Mouse (Mus musculus): ENCODE results near the gene 1700092M07Rik. TPM values are rescaled to one million over a fixed set of nuclear protein-coding genes. Genes with fewer than 3 reads are reported as not detected.

The 1700092M07Rik gene
- 2.8 and 2.9 TPM in 2 replicates for polyA plus RNA-seq (2016; fragmentation: Nextera tagmentation; extraction: Ambion mirVana)

DNA sequence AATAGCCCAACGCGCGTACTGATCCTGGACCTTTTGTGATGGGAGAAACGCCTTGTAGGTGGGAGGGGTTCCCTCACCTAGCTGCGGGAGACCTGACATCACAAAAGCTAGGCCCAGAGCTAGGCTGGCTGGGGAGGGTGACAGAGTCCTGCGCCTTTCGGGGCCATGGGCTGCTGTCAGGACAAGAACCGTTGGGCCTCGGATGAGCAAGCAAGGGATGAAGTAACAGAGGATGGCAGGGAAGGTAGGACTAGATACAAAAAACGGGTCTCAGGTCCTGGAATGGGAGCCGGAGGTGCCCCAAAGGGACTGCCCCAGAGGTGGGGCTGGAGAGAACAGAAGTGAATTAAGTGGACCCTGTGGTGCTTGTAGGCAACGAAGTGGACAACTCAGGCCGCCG, at the start of gene 1700092M07Rik:
Gene 1700092M07Rik (plus strand): TSS at position 116 of the 400 bp plus-strand sequence.
- WGBS: 69% methylated on average over 14 of the region's 14 CpGs
- H3K27ac ChIP-seq: peak within 1 kb of the TSS; percentile 94
- DNase-seq (ENCODE audit: low spot score): no peak

GRCm38 (mm10) chr19:8691871-8692539, 48.5 kb upstream of the 1700092M07Rik start:
- no peak overlapping the region for H3K27ac ChIP-seq
- no peaks in the 10 kb centered on the region for H3K36me3 ChIP-seq
- H3K4me3 ChIP-seq: no peak overlapping the region
- no peak for DNase-seq (ENCODE audit: low spot score)
- H3K9me3 ChIP-seq: no peaks in the 10 kb centered on the region
- H3K27me3 ChIP-seq (ENCODE audit: insufficient read depth, poor library complexity, severe bottlenecking): no peaks in the 10 kb centered on the region
- 73% methylated on average over 9 of the region's 9 CpGs for WGBS
- H3K4me1 ChIP-seq (replicated peaks): 0 out of 2 replicates have a peak, but pooled peaks cover 3% of the 10 kb centered on the region

More for the DNA sequence above, at the start of gene 1700092M07Rik:
- Histone ChIP-seq H3K4me1 (replicated peaks) (peaks cover 29% of the 10 kb centered on the region), H3K36me3 (peaks cover 66% of the 10 kb centered on the region), H3K9me3 (no peaks in the 10 kb centered on the region), H3K4me3 (peak within 1 kb of the TSS; percentile 88), H3K27me3 (ENCODE audit: insufficient read depth, poor library complexity, severe bottlenecking) (no peaks in the 10 kb centered on the region)

DNA sequence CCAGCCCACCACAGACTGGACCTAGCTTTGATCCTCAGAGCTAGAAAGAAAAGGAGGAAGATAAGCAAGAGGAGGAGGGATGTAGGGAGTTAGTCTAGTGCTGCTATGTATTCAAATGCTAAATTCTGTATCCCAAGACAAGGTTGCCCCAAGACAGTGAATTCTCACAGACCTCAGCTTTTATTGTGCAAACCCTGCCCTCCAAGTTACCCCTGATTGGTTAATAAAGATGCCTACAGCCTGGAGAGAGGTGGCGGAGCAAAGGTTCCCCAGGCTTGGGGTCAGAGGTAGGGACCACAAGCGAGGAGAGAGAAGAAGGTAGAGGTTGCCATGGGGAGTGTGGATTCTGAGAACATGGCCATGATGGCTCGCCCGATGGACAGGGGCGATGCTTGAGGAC, 47.8 kb upstream of the 1700092M07Rik start:
- 60% methylated on average over 5 of the region's 5 CpGs for WGBS
- Histone ChIP-seq H3K27ac (no peak overlapping the region), H3K4me3 (no peak overlapping the region), H3K36me3 (no peaks in the 10 kb centered on the region), H3K27me3 (ENCODE audit: insufficient read depth, poor library complexity, severe bottlenecking) (no peaks in the 10 kb centered on the region), H3K9me3 (no peaks in the 10 kb centered on the region), H3K4me1 (replicated peaks) (0 out of 2 replicates have a peak, but pooled peaks cover 3% of the 10 kb centered on the region)
- DNase-seq (ENCODE audit: low spot score): no peak

GRCm38 (mm10) chr19:8695330-8695729, 45.2 kb upstream of the 1700092M07Rik start:
- Histone ChIP-seq H3K27ac (no peak overlapping the region), H3K4me3 (no peak overlapping the region), H3K9me3 (no peaks in the 10 kb centered on the region), H3K27me3 (ENCODE audit: insufficient read depth, poor library complexity, severe bottlenecking) (no peaks in the 10 kb centered on the region), H3K36me3 (no peaks in the 10 kb centered on the region), H3K4me1 (replicated peaks) (0 out of 2 replicates have a peak, but pooled peaks cover 3% of the 10 kb centered on the region)
- no peak for DNase-seq (ENCODE audit: low spot score)
- 52% methylated on average over 6 of the region's 6 CpGs for WGBS

GRCm38 (mm10) chr19:8699652-8700051, 40.9 kb upstream of the 1700092M07Rik start:
- H3K27me3 ChIP-seq (ENCODE audit: insufficient read depth, poor library complexity, severe bottlenecking): no peaks in the 10 kb centered on the region
- H3K27ac ChIP-seq: no peak overlapping the region
- H3K36me3 ChIP-seq: no peaks in the 10 kb centered on the region
- H3K4me1 ChIP-seq (replicated peaks): 0 out of 2 replicates have a peak, but pooled peaks cover 6% of the 10 kb centered on the region
- 82% methylated on average over 9 of the region's 9 CpGs for WGBS
- no peak for DNase-seq (ENCODE audit: low spot score)
- no peak overlapping the region for H3K4me3 ChIP-seq
- H3K9me3 ChIP-seq: no peaks in the 10 kb centered on the region

GRCm38 (mm10) chr19:8702458-8702857, 38.1 kb upstream of the 1700092M07Rik start:
- no peak for DNase-seq (ENCODE audit: low spot score)
- Histone ChIP-seq H3K27me3 (ENCODE audit: insufficient read depth, poor library complexity, severe bottlenecking) (no peaks in the 10 kb centered on the region), H3K4me1 (replicated peaks) (0 out of 2 replicates have a peak, but pooled peaks cover 6% of the 10 kb centered on the region), H3K27ac (no peak overlapping the region), H3K4me3 (no peak overlapping the region), H3K9me3 (no peaks in the 10 kb centered on the region), H3K36me3 (peaks cover 15% of the 10 kb centered on the region)
- 65% methylated on average over 3 of the region's 3 CpGs for WGBS

DNA sequence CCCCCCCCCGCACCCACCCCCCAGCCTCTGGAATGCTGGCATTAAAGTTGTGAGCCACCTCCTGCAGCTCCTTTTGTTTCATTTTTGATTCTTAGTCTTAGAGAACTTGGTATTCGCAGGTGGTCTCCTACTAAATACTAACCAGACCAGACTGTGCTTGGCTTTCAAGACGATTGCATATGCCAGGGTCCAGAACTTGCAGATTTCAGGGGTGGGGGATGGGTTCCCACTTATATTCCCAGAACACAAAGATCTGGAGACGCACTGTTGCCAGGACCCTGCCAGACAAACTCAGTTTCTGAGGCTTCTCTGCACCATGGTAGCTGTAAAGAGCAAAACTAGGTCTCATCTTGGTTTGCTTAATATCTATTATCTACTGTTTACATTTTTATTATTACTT, 36.9 kb upstream of the 1700092M07Rik start:
- no peak overlapping the region for H3K4me3 ChIP-seq
- 50% methylated on average over 4 of the region's 4 CpGs for WGBS
- DNase-seq (ENCODE audit: low spot score): no peak

GRCm38 (mm10) chr19:8705026-8705708, 35.4 kb upstream of the 1700092M07Rik start:
- WGBS: 77% methylated on average over 6 of the region's 6 CpGs
- no peak overlapping the region for H3K4me3 ChIP-seq
- 0 out of 2 replicates have a peak, but pooled peaks cover 7% of the 10 kb centered on the region for H3K4me1 ChIP-seq (replicated peaks)
- H3K27me3 ChIP-seq (ENCODE audit: insufficient read depth, poor library complexity, severe bottlenecking): no peaks in the 10 kb centered on the region
- no peaks in the 10 kb centered on the region for H3K9me3 ChIP-seq
- no peak overlapping the region for H3K27ac ChIP-seq
- no peak for DNase-seq (ENCODE audit: low spot score)
- H3K36me3 ChIP-seq: peaks cover 42% of the 10 kb centered on the region

More for the DNA sequence above, 36.9 kb upstream of the 1700092M07Rik start:
- H3K36me3 ChIP-seq: peaks cover 26% of the 10 kb centered on the region
- no peak overlapping the region for H3K27ac ChIP-seq
- no peaks in the 10 kb centered on the region for H3K9me3 ChIP-seq
- no peaks in the 10 kb centered on the region for H3K27me3 ChIP-seq (ENCODE audit: insufficient read depth, poor library complexity, severe bottlenecking)
- 0 out of 2 replicates have a peak, but pooled peaks cover 6% of the 10 kb centered on the region for H3K4me1 ChIP-seq (replicated peaks)

DNA sequence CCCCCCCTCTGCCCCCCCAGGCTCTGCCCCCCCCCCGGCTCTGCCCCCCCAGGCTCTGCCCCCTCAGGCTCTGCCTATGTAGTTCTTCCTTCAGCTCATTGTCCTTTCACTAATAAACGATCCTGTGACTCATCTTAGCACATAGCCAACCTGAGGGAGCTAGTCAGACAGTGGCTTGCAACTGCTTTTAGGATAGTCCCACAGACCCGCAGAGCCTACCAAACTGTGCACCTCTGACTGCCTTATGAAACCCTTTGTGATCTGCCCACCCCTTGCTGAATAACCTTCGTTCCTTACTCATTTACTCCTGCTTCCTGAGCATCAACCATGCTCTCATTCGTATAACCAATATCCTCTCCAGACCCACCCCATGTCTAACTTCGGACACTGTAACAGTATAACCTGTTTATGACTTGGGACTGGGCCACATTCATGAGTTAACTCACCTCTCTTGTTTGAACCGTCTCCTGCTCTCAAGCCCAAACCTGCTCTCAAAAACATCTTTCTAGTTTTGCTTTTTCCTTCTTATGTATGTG, 34.3 kb upstream of the 1700092M07Rik start:
- H3K27me3 ChIP-seq (ENCODE audit: insufficient read depth, poor library complexity, severe bottlenecking): no peaks in the 10 kb centered on the region
- H3K36me3 ChIP-seq: peaks cover 52% of the 10 kb centered on the region

DNA sequence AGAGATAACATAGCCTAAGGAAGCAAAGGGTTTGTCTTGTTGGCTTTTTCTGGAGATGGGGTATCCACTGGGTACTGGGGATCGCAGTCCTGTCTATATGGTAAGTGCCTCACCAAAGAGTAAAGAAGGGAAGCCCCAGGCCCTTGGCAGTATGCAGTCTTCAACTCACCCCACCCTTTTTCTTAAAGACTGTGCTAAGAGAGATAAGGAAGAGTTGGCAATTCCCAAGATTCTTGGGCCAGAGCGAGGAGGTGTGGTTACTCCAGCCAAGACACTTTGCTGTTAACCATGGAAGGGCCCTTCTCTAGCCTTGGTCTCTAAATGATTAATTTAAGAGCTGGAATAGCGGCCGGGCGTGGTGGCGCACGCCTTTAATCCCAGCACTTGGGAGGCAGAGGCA, 33.6 kb upstream of the 1700092M07Rik start:
- Histone ChIP-seq H3K27ac (no peak overlapping the region), H3K36me3 (peaks cover 59% of the 10 kb centered on the region), H3K4me3 (no peak overlapping the region), H3K9me3 (no peaks in the 10 kb centered on the region), H3K27me3 (ENCODE audit: insufficient read depth, poor library complexity, severe bottlenecking) (no peaks in the 10 kb centered on the region), H3K4me1 (replicated peaks) (peaks cover 19% of the 10 kb centered on the region)
- DNase-seq (ENCODE audit: low spot score): no peak
- 97% methylated on average over 7 of the region's 7 CpGs for WGBS

More for the DNA sequence above, 34.3 kb upstream of the 1700092M07Rik start:
- 88% methylated on average over 7 of the region's 7 CpGs for WGBS
- no peak overlapping the region for H3K4me3 ChIP-seq
- H3K4me1 ChIP-seq (replicated peaks): peaks cover 12% of the 10 kb centered on the region; the same call in 1 of the 2 replicates
- DNase-seq (ENCODE audit: low spot score): no peak
- no peak overlapping the region for H3K27ac ChIP-seq
- no peaks in the 10 kb centered on the region for H3K9me3 ChIP-seq

GRCm38 (mm10) chr19:8708954-8709353, 31.6 kb upstream of the 1700092M07Rik start:
- Histone ChIP-seq H3K4me1 (replicated peaks) (peaks cover 24% of the 10 kb centered on the region), H3K9me3 (no peaks in the 10 kb centered on the region), H3K36me3 (peaks cover 62% of the 10 kb centered on the region), H3K27ac (no peak overlapping the region), H3K27me3 (ENCODE audit: insufficient read depth, poor library complexity, severe bottlenecking) (no peaks in the 10 kb centered on the region), H3K4me3 (no peak overlapping the region)
- DNase-seq (ENCODE audit: low spot score): no peak
- WGBS: 91% methylated on average over 8 of the region's 8 CpGs

- no peak overlapping the region for H3K4me3 ChIP-seq
- H3K27me3 ChIP-seq (ENCODE audit: insufficient read depth, poor library complexity, severe bottlenecking): no peaks in the 10 kb centered on the region
- peaks cover 33% of the 10 kb centered on the region for H3K4me1 ChIP-seq (replicated peaks)
- WGBS: 96% methylated on average over 2 of the region's 2 CpGs
- DNase-seq (ENCODE audit: low spot score): no peak
- H3K36me3 ChIP-seq: peaks cover 62% of the 10 kb centered on the region
- H3K27ac ChIP-seq: no peak overlapping the region
- H3K9me3 ChIP-seq: no peaks in the 10 kb centered on the region
Observed at GRCm38 (mm10) chr19:8710057-8710456, 30.5 kb upstream of the 1700092M07Rik start.

DNA sequence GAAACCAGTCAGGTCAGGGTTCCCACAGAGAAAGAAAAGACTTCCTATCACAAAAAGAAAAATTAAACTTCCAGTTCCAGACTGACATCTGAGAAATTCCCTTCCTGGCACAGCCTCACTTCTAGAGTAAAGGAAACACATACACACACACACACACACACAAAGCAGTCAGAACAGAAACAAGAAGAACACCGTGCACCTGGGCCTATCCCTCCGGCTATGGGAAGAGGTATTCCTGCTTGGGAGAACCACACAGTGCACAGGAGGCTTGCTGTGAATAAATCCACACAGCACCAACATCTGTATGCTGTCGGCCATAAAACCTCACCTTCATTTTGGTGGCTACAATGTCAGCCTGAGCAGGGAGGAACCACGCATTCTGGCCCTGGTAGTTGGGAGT, 29.0 kb upstream of the 1700092M07Rik start:
- no peaks in the 10 kb centered on the region for H3K27me3 ChIP-seq (ENCODE audit: insufficient read depth, poor library complexity, severe bottlenecking)
- peak overlapping the region; percentile 86 for H3K4me3 ChIP-seq
- no peak for DNase-seq (ENCODE audit: low spot score)
- H3K9me3 ChIP-seq: no peaks in the 10 kb centered on the region
- peak overlapping the region; percentile 96; the same call in 1 of the 2 replicates for H3K27ac ChIP-seq
- WGBS: 91% methylated on average over 4 of the region's 4 CpGs
- H3K4me1 ChIP-seq (replicated peaks): peaks cover 33% of the 10 kb centered on the region
- H3K36me3 ChIP-seq: peaks cover 57% of the 10 kb centered on the region

Measured in hindbrain, embryonic 10.5 days (tissue).